Mouse (Mus musculus) spleen, adult 2 months (tissue): ENCODE data around the gene 4933428G20Rik. TPM values are rescaled to one million over a fixed set of nuclear protein-coding genes. Genes with fewer than 3 reads are reported as not detected.

Experiments
- DNase-seq, 2 experiments: peaks; one replicate each; pipeline versions ENCODE4 v3.0.0 to v3.0.0-alpha.2; 2012 to 2021; ENCODE audit warnings: low spot score in 2 of 2, low read depth in 1 of 2
- H3K27ac ChIP-seq: fragments of 200-500 bp; 2 replicates; pipeline ENCODE4 v1.5.1; 2012; ENCODE audit warnings: low read length, inconsistent platforms; ENCODE audit not compliant: insufficient read depth
- H3K27me3 ChIP-seq: fragments of 200-500 bp; 2 replicates; pipeline ENCODE4 v1.6.1; 2012; ENCODE audit warnings: mild to moderate bottlenecking, moderate library complexity, low read length, inconsistent platforms; ENCODE audit not compliant: control insufficient read depth, insufficient read depth
- H3K36me3 ChIP-seq: fragments of 200-500 bp; 2 replicates; pipeline ENCODE4 v1.6.1; 2012; ENCODE audit warnings: mild to moderate bottlenecking, low read length, inconsistent platforms; ENCODE audit not compliant: control insufficient read depth, insufficient read depth
- H3K4me1 ChIP-seq: fragments of 200-500 bp; 2 replicates; pipeline ENCODE4 v1.6.1; 2011; ENCODE audit warnings: inconsistent platforms; ENCODE audit not compliant: control insufficient read depth, insufficient read depth, insufficient read length
- H3K4me3 ChIP-seq: fragments of 200-500 bp; 2 replicates; pipeline ENCODE4 v1.5.1; 2011; ENCODE audit warnings: mild to moderate bottlenecking, inconsistent platforms; ENCODE audit not compliant: insufficient read depth, insufficient read length; ENCODE audit errors: extremely low read depth
- CTCF ChIP-seq: fragments of 200-500 bp; IDR thresholded peaks from 2 replicates; pipeline ENCODE4 v1.5.1; 2011; ENCODE audit warnings: mild to moderate bottlenecking, inconsistent platforms; ENCODE audit not compliant: insufficient read depth, insufficient read length, insufficient replicate concordance; ENCODE audit errors: extremely low read depth
- POLR2A ChIP-seq: fragments of 200-500 bp; IDR thresholded peaks from 2 replicates; pipeline ENCODE4 v1.6.1; 2011; ENCODE audit warnings: low read depth, low read length, inconsistent platforms
- WGBS: fragments of 180-500 bp; shearing (Covaris S2); methylation state at CpG from one replicate; pipeline ENCODE4 v1.1.7; 2018; 5-methylcytosine and 5-hydroxymethylcytosine counted together
- polyA plus RNA-seq: library from polyadenylated mRNA; depleted of rRNA; stranded (reverse); fragments of >200 nt; gene quantifications from 2 replicates; pipeline ENCODE4 v1.2.3, GENCODE M21; 2012

Gene 4933428G20Rik
- polyA plus RNA-seq, 1 experiment: not detected

DNA sequence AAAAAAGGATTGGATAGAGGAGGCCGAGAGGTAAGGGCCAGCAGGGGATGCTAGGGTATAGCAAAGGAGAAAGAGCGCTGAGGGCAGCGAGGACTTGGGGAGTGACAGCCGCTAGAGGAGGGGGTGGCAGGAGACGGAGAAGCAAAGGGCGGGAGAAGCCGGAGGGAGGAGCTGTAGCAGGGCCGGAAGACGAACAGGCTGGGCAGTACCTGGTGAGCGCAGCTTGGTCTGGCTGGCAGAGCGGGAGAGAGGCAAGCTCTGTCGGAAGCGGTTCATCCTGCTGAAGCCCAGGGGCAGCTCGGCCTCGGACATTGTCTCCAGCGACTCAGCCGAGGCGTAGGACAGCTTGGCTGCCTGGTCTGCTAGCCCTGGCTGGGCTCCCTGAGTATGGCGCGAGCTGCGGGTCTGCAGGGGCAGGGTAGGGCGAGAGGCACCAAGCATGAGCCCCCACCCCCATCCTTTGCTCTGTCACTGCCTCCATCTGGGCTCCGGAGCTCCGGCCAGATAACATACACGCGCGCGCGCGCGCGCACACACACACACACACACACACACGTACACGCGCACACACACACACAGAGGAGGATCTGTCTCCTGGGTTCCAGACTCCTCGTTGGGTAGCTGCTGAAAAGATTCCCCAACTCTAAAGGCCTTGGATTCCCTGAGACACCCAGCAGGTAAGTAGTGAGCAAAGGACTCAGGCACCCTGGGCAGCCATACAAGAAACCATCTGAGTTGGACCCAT lies 36.9 kb upstream of the 4933428G20Rik start:
- DNase-seq: no peak
- WGBS: 2% methylated on average over 36 of the region's 36 CpGs
- peaks cover 27% of the 10 kb centered on the region for H3K27me3 ChIP-seq
- no peaks in the 10 kb centered on the region for H3K36me3 ChIP-seq
- H3K4me3 ChIP-seq: 0 out of 2 replicates have a peak overlapping the region, but pooled peaks have one; percentile 2
- TF ChIP-seq POLR2A (no peak), CTCF (no peak)
- H3K4me1 ChIP-seq: peaks cover 17% of the 10 kb centered on the region
- no peak overlapping the region for H3K27ac ChIP-seq

DNA sequence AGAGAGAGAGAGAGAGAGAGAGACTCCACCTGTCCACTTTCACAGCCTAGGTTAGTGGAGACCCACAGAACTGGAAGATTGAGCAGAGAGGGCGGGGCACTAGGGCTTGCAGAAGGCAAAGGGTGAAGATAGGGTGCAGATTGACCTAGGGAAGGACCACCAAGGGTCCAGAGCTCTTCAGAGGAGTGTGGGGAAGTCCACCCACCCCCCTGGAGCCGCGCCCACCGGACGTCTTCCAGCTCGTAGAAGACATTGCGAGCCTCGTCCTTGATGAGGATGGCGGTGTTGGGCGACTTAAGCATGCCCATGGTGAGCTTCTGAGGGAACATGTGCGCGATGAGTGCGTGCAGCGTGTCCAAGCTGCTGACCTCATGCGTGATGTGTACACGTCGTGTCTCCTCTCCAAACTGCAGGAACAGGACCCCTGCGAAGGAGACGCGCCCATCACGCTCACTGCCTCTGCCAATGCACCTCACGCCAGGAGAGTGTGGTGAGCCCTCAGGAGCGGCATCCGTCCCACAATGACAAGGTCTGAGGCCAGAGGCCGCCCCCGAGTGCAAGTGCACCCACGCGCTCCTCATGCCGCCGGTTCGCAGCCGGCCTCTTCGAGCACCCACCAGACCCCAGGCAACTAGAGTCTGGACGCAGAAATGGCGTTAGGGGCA lies 36.1 kb upstream of the 4933428G20Rik start:
- no peak for DNase-seq
- H3K27me3 ChIP-seq: peaks cover 27% of the 10 kb centered on the region

DNA sequence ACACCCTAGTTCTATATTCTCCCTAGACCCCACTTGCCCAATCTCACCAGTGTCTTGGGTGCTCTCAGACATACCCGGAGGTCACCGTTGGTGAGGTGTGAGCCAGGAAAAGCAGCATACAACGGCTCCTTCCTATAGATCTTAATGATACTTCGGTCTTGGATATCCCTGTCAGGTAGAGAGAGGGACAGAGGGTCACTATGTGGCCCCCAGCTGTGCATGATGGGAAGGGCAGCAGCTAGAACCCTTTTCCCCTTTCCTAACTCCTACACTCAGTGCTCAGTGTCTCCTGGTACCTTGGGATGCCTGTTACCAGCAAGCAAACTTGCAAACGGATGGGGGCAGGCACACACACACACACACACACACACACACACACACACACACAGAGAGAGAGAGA lies 35.5 kb upstream of the 4933428G20Rik start:
- Histone ChIP-seq H3K27ac (no peak overlapping the region), H3K27me3 (peaks cover 27% of the 10 kb centered on the region), H3K4me1 (peaks cover 17% of the 10 kb centered on the region), H3K4me3 (no peak overlapping the region), H3K36me3 (no peaks in the 10 kb centered on the region)
- no peak for DNase-seq
- TF ChIP-seq CTCF: no peak
- TF ChIP-seq POLR2A: no peak
- WGBS: 44% methylated on average over 5 of the region's 5 CpGs

More for the DNA sequence above, 36.1 kb upstream of the 4933428G20Rik start:
- Histone ChIP-seq H3K36me3 (no peaks in the 10 kb centered on the region), H3K4me3 (no peak overlapping the region), H3K27ac (no peak overlapping the region), H3K4me1 (peaks cover 17% of the 10 kb centered on the region)
- TF ChIP-seq CTCF: no peak
- no peak for TF ChIP-seq POLR2A
- WGBS: 12% methylated on average over 35 of the region's 35 CpGs

DNA sequence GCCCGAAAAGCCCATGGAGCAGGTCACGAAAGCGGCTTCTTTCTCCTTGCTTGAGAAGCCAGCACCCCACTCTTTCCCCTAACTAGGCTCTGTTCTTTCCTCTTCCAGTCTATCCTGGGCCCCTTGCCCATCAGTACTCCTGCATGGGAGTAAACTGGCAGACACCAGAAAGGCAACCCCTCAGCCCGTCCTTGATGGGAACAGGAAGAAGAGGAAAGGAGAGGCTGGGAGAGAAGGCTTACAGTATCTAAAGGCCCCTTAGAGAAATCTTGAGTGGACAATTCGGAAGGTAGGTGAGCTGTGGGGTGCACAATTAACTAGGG lies 35.1 kb upstream of the 4933428G20Rik start:
- Histone ChIP-seq H3K27ac (no peak overlapping the region), H3K36me3 (no peaks in the 10 kb centered on the region), H3K4me1 (peaks cover 17% of the 10 kb centered on the region), H3K27me3 (peaks cover 27% of the 10 kb centered on the region), H3K4me3 (no peak overlapping the region)
- DNase-seq: no peak
- TF ChIP-seq POLR2A (no peak), CTCF (no peak)
- WGBS: 26% methylated on average over 5 of the region's 5 CpGs

DNA sequence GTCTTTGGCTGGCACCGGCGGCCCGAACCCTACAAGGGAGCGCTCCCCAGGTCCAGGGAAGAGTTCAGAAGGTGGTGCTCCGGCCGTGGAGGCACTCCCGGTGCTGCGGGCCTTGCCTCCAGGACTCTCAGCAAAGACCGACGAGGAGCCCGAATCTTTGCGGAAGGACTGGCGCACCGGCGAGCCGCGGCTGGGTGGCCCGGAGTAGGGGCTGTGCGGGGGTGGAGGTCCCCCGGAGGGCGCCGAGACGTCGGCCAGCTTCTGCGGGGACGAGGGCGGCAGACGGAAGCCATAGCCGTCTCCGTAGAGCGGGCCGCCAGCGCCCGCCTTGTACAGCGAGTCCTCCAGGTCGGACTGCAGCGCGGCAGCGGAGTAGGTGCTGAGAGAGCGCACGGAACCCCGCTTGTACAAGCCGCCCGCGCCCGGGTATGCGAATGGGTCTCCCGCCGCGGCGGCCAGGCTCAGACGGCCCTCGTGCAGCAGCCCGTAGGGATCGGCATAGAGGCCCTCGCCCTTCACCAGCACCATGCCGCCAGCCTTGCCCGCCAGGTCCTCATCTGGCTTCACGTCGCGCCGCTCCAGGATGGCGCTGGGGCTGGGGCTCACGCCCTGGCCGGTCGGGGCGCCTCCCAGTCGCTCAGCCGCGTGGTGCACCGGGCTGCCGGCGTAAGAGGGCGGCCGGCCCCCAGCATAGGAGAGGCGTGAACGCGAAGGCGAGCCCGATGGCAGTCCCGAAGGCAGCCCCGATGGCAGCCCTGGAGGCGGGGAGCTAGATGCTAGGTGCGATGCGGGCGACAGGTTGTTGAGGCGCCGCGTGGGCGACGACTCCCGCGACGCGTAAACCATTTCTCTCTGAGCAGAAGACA lies 34.5 kb upstream of the 4933428G20Rik start:
- Histone ChIP-seq H3K27me3 (peaks cover 27% of the 10 kb centered on the region), H3K4me1 (peaks cover 17% of the 10 kb centered on the region), H3K36me3 (no peaks in the 10 kb centered on the region), H3K27ac (no peak overlapping the region), H3K4me3 (no peak overlapping the region; the same call in 1 of the 2 replicates)
- TF ChIP-seq POLR2A: no peak
- DNase-seq: no peak
- 2% methylated on average over 95 of the region's 95 CpGs for WGBS

DNA sequence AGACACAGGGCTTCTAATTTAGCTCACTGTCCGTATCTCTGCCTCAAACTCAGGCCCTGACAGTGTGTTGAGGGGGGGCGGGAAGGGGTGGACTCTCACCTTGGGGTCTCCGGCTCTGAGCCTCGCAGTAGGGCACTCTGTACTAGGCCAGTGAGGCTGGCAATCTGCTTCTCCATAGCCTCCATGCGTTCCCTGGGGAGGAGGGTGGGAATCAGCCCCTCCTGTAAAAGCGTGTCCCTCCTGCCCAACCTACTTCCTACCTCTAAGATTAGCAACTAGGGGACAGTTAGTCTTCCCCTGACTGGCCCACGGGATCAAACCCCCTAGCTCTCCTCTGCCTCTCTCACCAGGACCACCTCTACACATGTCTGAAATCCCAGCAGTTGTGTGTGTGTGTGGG lies 33.5 kb upstream of the 4933428G20Rik start:
- Histone ChIP-seq H3K36me3 (no peaks in the 10 kb centered on the region), H3K4me3 (no peak overlapping the region), H3K27ac (no peak overlapping the region), H3K4me1 (peaks cover 17% of the 10 kb centered on the region), H3K27me3 (peaks cover 27% of the 10 kb centered on the region)
- no peak for DNase-seq
- TF ChIP-seq POLR2A: no peak
- no peak for TF ChIP-seq CTCF
- WGBS: 32% methylated on average over 7 of the region's 7 CpGs
